Mouse (Mus musculus): ENCODE results near the gene Map4k5.

Gene Map4k5

GRCm38 (mm10) chr12:69885170-69885923 lies 7.7 kb downstream of the Map4k5 start:
- DNase-seq, result no peak

- DNase-seq, result no peak
Measured at GRCm38 (mm10) chr12:69884053-69884452, 8.9 kb downstream of the Map4k5 start.

- no peak for DNase-seq
Measured at GRCm38 (mm10) chr12:69881198-69881905, 11.6 kb downstream of the Map4k5 start.

- no peak for DNase-seq
Measured at GRCm38 (mm10) chr12:69879739-69880138, 13.3 kb downstream of the Map4k5 start.

GRCm38 (mm10) chr12:69879172-69879665 lies 13.8 kb downstream of the Map4k5 start:
- no peak for DNase-seq

- no peak for DNase-seq
Measured at GRCm38 (mm10) chr12:69877842-69878363, 15.1 kb downstream of the Map4k5 start.

- no peak for DNase-seq
Measured at GRCm38 (mm10) chr12:69871632-69872031, 21.4 kb downstream of the Map4k5 start.

- DNase-seq, result no peak
Measured at GRCm38 (mm10) chr12:69867338-69867737, 25.7 kb downstream of the Map4k5 start.

GRCm38 (mm10) chr12:69864164-69864692 lies 28.8 kb downstream of the Map4k5 start:
- DNase-seq, result no peak

- DNase-seq, result no peak
Measured at GRCm38 (mm10) chr12:69863505-69863904, 29.5 kb downstream of the Map4k5 start.

GRCm38 (mm10) chr12:69858847-69859246 lies 34.2 kb downstream of the Map4k5 start:
- DNase-seq, result no peak

- DNase-seq, result no peak
Measured at GRCm38 (mm10) chr12:69857597-69857996, 35.4 kb downstream of the Map4k5 start.

GRCm38 (mm10) chr12:69856398-69856797 lies 36.6 kb downstream of the Map4k5 start:
- DNase-seq, result no peak

GRCm38 (mm10) chr12:69855641-69856300 lies 37.2 kb downstream of the Map4k5 start:
- no peak for DNase-seq

- DNase-seq, result no peak
Measured at GRCm38 (mm10) chr12:69853942-69854341, 39.1 kb downstream of the Map4k5 start.

GRCm38 (mm10) chr12:69853387-69853786 lies 39.6 kb downstream of the Map4k5 start:
- no peak for DNase-seq

- DNase-seq, result no peak
Measured at GRCm38 (mm10) chr12:69852288-69852687, 40.7 kb downstream of the Map4k5 start.

GRCm38 (mm10) chr12:69848083-69848878 lies 44.7 kb downstream of the Map4k5 start:
- no peak for DNase-seq

- DNase-seq, result no peak
Measured at GRCm38 (mm10) chr12:69846499-69846898, 46.5 kb downstream of the Map4k5 start.

GRCm38 (mm10) chr12:69845722-69846121 lies 47.3 kb downstream of the Map4k5 start:
- no peak for DNase-seq

GRCm38 (mm10) chr12:69843531-69844445 lies 49.2 kb downstream of the Map4k5 start:
- DNase-seq, result no peak

All from right cerebral cortex, postnatal 14 days (tissue).